Mouse (Mus musculus) stomach, embryonic 16.5 days (tissue): ENCODE data around the gene Ankrd16. TPM values are rescaled to one million over a fixed set of nuclear protein-coding genes. Genes with fewer than 3 reads are reported as not detected.

ENCODE experiments used
- ATAC-seq: fragments of 200-750 bp; cut with Nextera tagmentation; 2 replicates; pipeline ENCODE4 v1.8.0; 2017; ENCODE audit warnings: moderate number of reproducible peaks, moderate TSS enrichment; ENCODE audit not compliant: insufficient read depth, low FRiP score
- H3K27ac ChIP-seq: fragments of 300-500 bp; sonication (generic); 2 replicates; pipeline ENCODE4 v1.5.1; 2014; ENCODE audit warnings: low read length
- H3K27me3 ChIP-seq: fragments of 300-500 bp; sonication (generic); 2 replicates; pipeline ENCODE4 v1.6.1; 2014; ENCODE audit warnings: low read length, control low read depth, mixed read lengths; ENCODE audit not compliant: control insufficient read depth, insufficient read depth
- H3K36me3 ChIP-seq: fragments of 300-500 bp; sonication (generic); 2 replicates; pipeline ENCODE4 v1.6.1; 2014; ENCODE audit warnings: low read length; ENCODE audit not compliant: control insufficient read depth, insufficient read depth
- H3K4me1 ChIP-seq: fragments of 300-500 bp; sonication (generic); 2 replicates; pipeline ENCODE4 v1.6.1; 2014; ENCODE audit warnings: low read length, control low read depth, mixed read lengths; ENCODE audit not compliant: control insufficient read depth, insufficient read depth
- H3K4me2 ChIP-seq: fragments of 300-500 bp; sonication (generic); 2 replicates; pipeline ENCODE4 v1.6.1; 2014; ENCODE audit warnings: low read depth, low read length, mixed read lengths
- H3K4me3 ChIP-seq: fragments of 300-500 bp; sonication (generic); replicated peaks from 2 replicates; pipeline ENCODE4 v1.5.1; 2014; ENCODE audit warnings: mild to moderate bottlenecking, low read length
- H3K9ac ChIP-seq: fragments of 300-500 bp; sonication (generic); 2 replicates; pipeline ENCODE4 v1.6.1; 2014; ENCODE audit warnings: low read length
- H3K9me3 ChIP-seq: fragments of 300-500 bp; sonication (generic); replicated peaks from 2 replicates; pipeline ENCODE4 v1.6.1; 2016; ENCODE audit warnings: low read length, control low read depth; ENCODE audit not compliant: control insufficient read depth
- WGBS: fragments of 180-500 bp; shearing (Covaris S2); extraction: QIAGEN DNeasy Blood & Tissue Kit; methylation state at CpG from one replicate; pipeline ENCODE4 v1.1.7; 2014; 5-methylcytosine and 5-hydroxymethylcytosine counted together
- polyA plus RNA-seq: library from polyadenylated mRNA; unstranded; fragments of >200 nt; fragmentation: Nextera tagmentation; extraction: Ambion mirVana; gene quantifications from 2 replicates; pipeline ENCODE4 v1.2.1, GENCODE M21; 2015

The Ankrd16 gene
- 46.3 and 49.2 TPM in 2 replicates for polyA plus RNA-seq

GRCm38 (mm10) chr2:11777091-11778068, at the start of gene Ankrd16, which contains the start of gene Fbh1:
TSS of gene Ankrd16 (plus strand) at chr2:11777876.
TSS of gene Fbh1 (minus strand) at chr2:11777582.
- H3K9me3 ChIP-seq: no peaks in the 10 kb centered on the region
- whole genome bisulfite sequencing: under 1% methylated on average over 73 of the region's 73 CpGs
- H3K9ac ChIP-seq: peak within 1 kb of the TSS; percentile 95
- H3K4me3 ChIP-seq: peak within 1 kb of the TSS; percentile 76
- H3K36me3 ChIP-seq: peaks cover 19% of the 10 kb centered on the region
- no peaks in the 10 kb centered on the region for H3K27me3 ChIP-seq
- H3K4me1 ChIP-seq: peaks cover 17% of the 10 kb centered on the region
- H3K27ac ChIP-seq: peak within 1 kb of the TSS; percentile 98
- peak; percentile 97 for ATAC-seq
- peak within 1 kb of the TSS; percentile 90 for H3K4me2 ChIP-seq

GRCm38 (mm10) chr2:11729091-11729490, 48.6 kb upstream of the Ankrd16 start:
- Histone ChIP-seq H3K4me1 (no peaks in the 10 kb centered on the region), H3K4me3 (no peak overlapping the region), H3K4me2 (no peak overlapping the region), H3K27ac (no peak overlapping the region), H3K9me3 (no peaks in the 10 kb centered on the region), H3K36me3 (no peaks in the 10 kb centered on the region), H3K27me3 (no peaks in the 10 kb centered on the region), H3K9ac (no peak overlapping the region)
- ATAC-seq: no peak
- WGBS: 43% methylated on average over 3 of the region's 3 CpGs

GRCm38 (mm10) chr2:11732978-11733377, 44.7 kb upstream of the Ankrd16 start:
- no peak overlapping the region for H3K27ac ChIP-seq
- whole genome bisulfite sequencing: 64% methylated on average over 5 of the region's 5 CpGs
- no peaks in the 10 kb centered on the region for H3K36me3 ChIP-seq
- H3K27me3 ChIP-seq: no peaks in the 10 kb centered on the region
- no peak for ATAC-seq
- H3K9ac ChIP-seq: no peak overlapping the region
- H3K4me2 ChIP-seq: no peak overlapping the region
- H3K9me3 ChIP-seq: no peaks in the 10 kb centered on the region
- no peaks in the 10 kb centered on the region for H3K4me1 ChIP-seq
- H3K4me3 ChIP-seq: no peak overlapping the region

GRCm38 (mm10) chr2:11735853-11736252, 41.8 kb upstream of the Ankrd16 start:
- H3K4me2 ChIP-seq: no peak overlapping the region
- no peaks in the 10 kb centered on the region for H3K27me3 ChIP-seq
- WGBS: 82% methylated on average over 6 of the region's 6 CpGs
- H3K4me3 ChIP-seq: no peak overlapping the region
- no peaks in the 10 kb centered on the region for H3K9me3 ChIP-seq
- peaks cover 4% of the 10 kb centered on the region for H3K36me3 ChIP-seq
- H3K27ac ChIP-seq: no peak overlapping the region
- H3K4me1 ChIP-seq: no peaks in the 10 kb centered on the region
- no peak overlapping the region for H3K9ac ChIP-seq
- ATAC-seq: no peak

GRCm38 (mm10) chr2:11738794-11739193, 38.9 kb upstream of the Ankrd16 start:
- no peaks in the 10 kb centered on the region for H3K27me3 ChIP-seq
- H3K27ac ChIP-seq: no peak overlapping the region
- H3K36me3 ChIP-seq: peaks cover 20% of the 10 kb centered on the region
- WGBS: 84% methylated on average over 3 of the region's 3 CpGs
- no peak overlapping the region for H3K4me2 ChIP-seq
- H3K4me3 ChIP-seq: no peak overlapping the region
- no peak overlapping the region for H3K9ac ChIP-seq
- ATAC-seq: peak; percentile 37; the same call in 1 of the 2 replicates
- no peaks in the 10 kb centered on the region for H3K4me1 ChIP-seq
- no peaks in the 10 kb centered on the region for H3K9me3 ChIP-seq

GRCm38 (mm10) chr2:11739516-11740051, 38.1 kb upstream of the Ankrd16 start:
- WGBS: 90% methylated on average over 4 of the region's 4 CpGs
- Histone ChIP-seq H3K9ac (no peak overlapping the region), H3K4me2 (no peak overlapping the region), H3K36me3 (peaks cover 20% of the 10 kb centered on the region), H3K27me3 (no peaks in the 10 kb centered on the region), H3K27ac (no peak overlapping the region), H3K9me3 (no peaks in the 10 kb centered on the region), H3K4me1 (no peaks in the 10 kb centered on the region), H3K4me3 (no peak overlapping the region)
- peak; percentile 33; the same call in 1 of the 2 replicates for ATAC-seq

GRCm38 (mm10) chr2:11762541-11762940, 15.1 kb upstream of the Ankrd16 start:
- H3K27me3 ChIP-seq: no peaks in the 10 kb centered on the region
- no peak overlapping the region for H3K27ac ChIP-seq
- H3K9me3 ChIP-seq: no peaks in the 10 kb centered on the region
- H3K9ac ChIP-seq: no peak overlapping the region
- H3K36me3 ChIP-seq: peaks cover 39% of the 10 kb centered on the region
- ATAC-seq: no peak
- no peak overlapping the region for H3K4me3 ChIP-seq
- H3K4me1 ChIP-seq: no peaks in the 10 kb centered on the region
- WGBS: 96% methylated on average over 4 of the region's 4 CpGs
- H3K4me2 ChIP-seq: no peak overlapping the region

GRCm38 (mm10) chr2:11765694-11766093, 12.0 kb upstream of the Ankrd16 start:
- WGBS: 75% methylated on average over 4 of the region's 4 CpGs
- no peaks in the 10 kb centered on the region for H3K27me3 ChIP-seq

More at GRCm38 (mm10) chr2:11765694-11766093, 12.0 kb upstream of the Ankrd16 start:
- no peaks in the 10 kb centered on the region for H3K9me3 ChIP-seq
- H3K9ac ChIP-seq: no peak overlapping the region
- no peak overlapping the region for H3K4me2 ChIP-seq
- H3K36me3 ChIP-seq: peaks cover 29% of the 10 kb centered on the region
- H3K4me1 ChIP-seq: no peaks in the 10 kb centered on the region
- H3K4me3 ChIP-seq: no peak overlapping the region
- ATAC-seq: no peak
- H3K27ac ChIP-seq: no peak overlapping the region
